Mouse (Mus musculus) CH12.LX (cell line): ENCODE data around the gene Sec24d. TPM values are rescaled to one million over a fixed set of nuclear protein-coding genes. Genes with fewer than 3 reads are reported as not detected.

Experiments used
- DNase-seq: peaks from one replicate; pipeline ENCODE4 v3.0.0-alpha.2; 2013; ENCODE audit errors: extremely low read depth
- H3K27ac ChIP-seq: 2 replicates; pipeline ENCODE4 v1.5.1; 2012; ENCODE audit warnings: low read depth, mild to moderate bottlenecking, control low read depth, moderate library complexity; ENCODE audit not compliant: insufficient read depth
- H3K27me3 ChIP-seq: replicated peaks from 2 replicates; pipeline ENCODE3; 2012; ENCODE audit warnings: inconsistent platforms
- H3K36me3 ChIP-seq, 2 experiments: replicated peaks in 1 of 2; 2 replicates each; pipeline versions ENCODE3 to v1.6.1; 2012; ENCODE audit warnings: inconsistent platforms in 1 of 2, low read length in 1 of 2, mild to moderate bottlenecking in 1 of 2, mixed read lengths in 1 of 2, moderate library complexity in 1 of 2; ENCODE audit not compliant: control insufficient read depth in 1 of 2, insufficient read depth in 1 of 2
- H3K4me1 ChIP-seq, 2 experiments: 2 replicates each; pipeline ENCODE4 v1.6.1; 2012; ENCODE audit warnings: inconsistent platforms in 1 of 2, moderate library complexity in 1 of 2; ENCODE audit not compliant: insufficient read depth in 2 of 2, control insufficient read depth in 1 of 2
- H3K4me2 ChIP-seq: 2 replicates; pipeline ENCODE4 v1.6.1; 2012; ENCODE audit warnings: low read depth, mild to moderate bottlenecking, control low read depth; ENCODE audit not compliant: poor library complexity, insufficient read depth, severe bottlenecking
- H3K4me3 ChIP-seq, 3 experiments: fragments of 150-350 bp in 1 of 3; sonication (generic) in 1 of 3; replicated peaks in 1 of 3; 2 replicates each; pipeline versions ENCODE3 to v1.5.1; 2011 to 2012; ENCODE audit warnings: low read depth in 2 of 3, low read length in 2 of 3, mild to moderate bottlenecking in 2 of 3, moderate library complexity in 2 of 3, control low read depth in 1 of 3, improper control_type of control experiment in 1 of 3, inconsistent platforms in 1 of 3, mixed read lengths in 1 of 3; ENCODE audit not compliant: poor library complexity in 1 of 3
- H3K79me2 ChIP-seq: replicated peaks from 2 replicates; pipeline ENCODE4 v1.6.1; 2012; ENCODE audit warnings: mild to moderate bottlenecking, moderate library complexity; ENCODE audit not compliant: control insufficient read depth, poor library complexity, insufficient read depth, severe bottlenecking; ENCODE audit errors: extremely low read depth
- H3K9ac ChIP-seq: 2 replicates; pipeline ENCODE4 v1.6.1; 2012; ENCODE audit warnings: low read depth, mild to moderate bottlenecking, control low read depth, moderate library complexity; ENCODE audit not compliant: insufficient read depth
- H3K9me3 ChIP-seq: replicated peaks from 2 replicates; pipeline ENCODE3; 2012; ENCODE audit warnings: low read length, inconsistent platforms, mixed read lengths
- CHD1 ChIP-seq: IDR thresholded peaks from 2 replicates; pipeline ENCODE4 v1.6.1; 2012; ENCODE audit warnings: low read depth, low read length, improper control_type of control experiment, inconsistent platforms
- E2F4 ChIP-seq: IDR thresholded peaks from 2 replicates; pipeline ENCODE4 v1.6.1; 2011; ENCODE audit warnings: low read depth, low read length, improper control_type of control experiment; ENCODE audit not compliant: insufficient replicate concordance
- ELF1 ChIP-seq: IDR thresholded peaks from 2 replicates; pipeline ENCODE4 v1.6.1; 2014; ENCODE audit warnings: low read depth, mild to moderate bottlenecking, inconsistent platforms, low read length, improper control_type of control experiment
- EP300 ChIP-seq: IDR thresholded peaks from 2 replicates; pipeline ENCODE4 v1.6.1; 2011; ENCODE audit warnings: low read length, improper control_type of control experiment
- ETS1 ChIP-seq: conservative IDR thresholded peaks from 2 replicates; pipeline ENCODE4 v1.6.1; 2012; ENCODE audit warnings: low read depth, mild to moderate bottlenecking, inconsistent platforms, low read length, improper control_type of control experiment, moderate library complexity
- GABPA ChIP-seq: IDR thresholded peaks from 2 replicates; pipeline ENCODE4 v1.6.1; 2012; ENCODE audit warnings: low read depth, low read length, improper control_type of control experiment, inconsistent platforms; ENCODE audit not compliant: insufficient replicate concordance
- JUND ChIP-seq: conservative IDR thresholded peaks from 2 replicates; pipeline ENCODE4 v1.6.1; 2011; ENCODE audit warnings: low read depth, low read length, improper control_type of control experiment
- MAFK ChIP-seq: IDR thresholded peaks from 2 replicates; pipeline ENCODE4 v1.6.1; 2011; ENCODE audit warnings: low read length, improper control_type of control experiment; ENCODE audit not compliant: insufficient replicate concordance
- MAZ ChIP-seq: IDR thresholded peaks from 2 replicates; pipeline ENCODE4 v1.6.1; 2012; ENCODE audit warnings: low read depth, mild to moderate bottlenecking, inconsistent platforms, low read length, improper control_type of control experiment, moderate library complexity
- MYC ChIP-seq: IDR thresholded peaks from 2 replicates; pipeline ENCODE4 v1.6.1; 2011; ENCODE audit warnings: low read depth, mild to moderate bottlenecking, improper control_type of control experiment, low read length
- NRF1 ChIP-seq: IDR thresholded peaks from 2 replicates; pipeline ENCODE4 v1.6.1; 2014; ENCODE audit warnings: low read depth, mild to moderate bottlenecking, inconsistent platforms, low read length, improper control_type of control experiment, moderate library complexity
- PAX5 ChIP-seq: IDR thresholded peaks from 2 replicates; pipeline ENCODE4 v1.6.1; 2012; ENCODE audit warnings: low read length, inconsistent platforms, mixed read lengths
- POLR2A ChIP-seq: IDR thresholded peaks from 2 replicates; pipeline ENCODE4 v1.6.1; 2011; ENCODE audit warnings: low read depth, mild to moderate bottlenecking, improper control_type of control experiment, low read length
- RAD21 ChIP-seq: IDR thresholded peaks from 2 replicates; pipeline ENCODE4 v1.6.1; 2011; ENCODE audit warnings: low read depth, mild to moderate bottlenecking, low read length, improper control_type of control experiment, moderate library complexity
- RCOR1 ChIP-seq: conservative IDR thresholded peaks from 2 replicates; pipeline ENCODE4 v1.6.1; 2012; ENCODE audit warnings: low read depth, mild to moderate bottlenecking, inconsistent platforms, low read length, improper control_type of control experiment
- SIN3A ChIP-seq: IDR thresholded peaks from 2 replicates; pipeline ENCODE4 v1.6.1; 2012; ENCODE audit warnings: low read length, improper control_type of control experiment, inconsistent platforms
- SMC3 ChIP-seq: IDR thresholded peaks from 2 replicates; pipeline ENCODE4 v1.6.1; 2011; ENCODE audit warnings: low read depth, low read length, improper control_type of control experiment
- TCF12 ChIP-seq: IDR thresholded peaks from 2 replicates; pipeline ENCODE4 v1.6.1; 2014; ENCODE audit warnings: low read depth, mild to moderate bottlenecking, inconsistent platforms, low read length, improper control_type of control experiment
- UBTF ChIP-seq: IDR thresholded peaks from 2 replicates; pipeline ENCODE4 v1.6.1; 2012; ENCODE audit warnings: low read depth, mild to moderate bottlenecking, inconsistent platforms, low read length, improper control_type of control experiment, moderate library complexity
- USF1 ChIP-seq: IDR thresholded peaks from 2 replicates; pipeline ENCODE4 v1.6.1; 2014; ENCODE audit warnings: low read depth, mild to moderate bottlenecking, inconsistent platforms, low read length, improper control_type of control experiment
- ZKSCAN1 ChIP-seq: IDR thresholded peaks from 2 replicates; pipeline ENCODE4 v1.6.1; 2012; ENCODE audit warnings: low read depth, inconsistent platforms, low read length, improper control_type of control experiment, borderline replicate concordance
- ZMIZ1 ChIP-seq: IDR thresholded peaks from 2 replicates; pipeline ENCODE4 v1.6.1; 2012; ENCODE audit warnings: low read depth, mild to moderate bottlenecking, inconsistent platforms, low read length, improper control_type of control experiment
- dilution Hi-C: fragments of 300-500 bp; cut with MboI; formaldehyde crosslinking; loops from 2 replicates; pipeline ENCODE4 v1.14.3; 2020; ENCODE audit warnings: low sequenced_read_pairs; ENCODE audit not compliant: extremely low pct_unique_long_range_greater_than_20kb, extremely low pct_ligation_motif_present
- in situ Hi-C: fragments of 300-500 bp; cut with MboI; formaldehyde crosslinking; loops from 3 replicates; pipeline ENCODE4 v1.14.3; 2019; ENCODE audit warnings: low sequenced_read_pairs, low pct_ligation_motif_present, low pct_unique_long_range_greater_than_20kb, mixed read lengths
- polyA plus RNA-seq: library from polyadenylated mRNA; unstranded; fragments of >175 nt; gene quantifications from 2 replicates; pipeline ENCODE4 v1.2.1, GENCODE M21; 2012; ENCODE audit warnings: low read depth; ENCODE audit not compliant: insufficient read length
- total RNA-seq, 2 experiments: library from RNA; depleted of rRNA; stranded (reverse); fragments of 300-350 nt in 1 of 2; fragments of >200 nt in 1 of 2; gene quantifications; 2 replicates each; pipeline ENCODE4 v1.2.3; 2012 to 2014

The Sec24d gene
- total and polyA plus RNA-seq, 3 experiments: 33.1 to 51.4 (median 45.8) TPM

GRCm38 (mm10) chr3:123237446-123237845 lies 29.8 kb upstream of the Sec24d start:
- Histone ChIP-seq H3K79me2 (no peaks in the 10 kb centered on the region), H3K27ac (no peak overlapping the region), H3K36me3 (no peaks in the 10 kb centered on the region), H3K9ac (no peak overlapping the region), H3K4me2 (no peak overlapping the region), H3K4me3 (no peak overlapping the region), H3K9me3 (no peaks in the 10 kb centered on the region), H3K27me3 (no peaks in the 10 kb centered on the region), H3K4me1 (peaks cover 2 to 9% of the 10 kb centered on the region in 2 experiments; a peak in 3 of 4 replicates)
- TF ChIP-seq ZKSCAN1 (no peak), TCF12 (no peak), CHD1 (no peak), EP300 (no peak), GABPA (no peak), MAZ (no peak), POLR2A (no peak), MAFK (no peak), USF1 (no peak), RCOR1 (no peak), SMC3 (no peak), RAD21 (no peak)
- no peak for DNase-seq
- dilution Hi-C loops (no loop called here), in situ Hi-C loops (loop anchor here (10.0 kb wide), 2 partner anchors 63 to 87 kb away; no protein-coding TSS in a partner anchor)

GRCm38 (mm10) chr3:123244376-123244775 lies 22.9 kb upstream of the Sec24d start:
- dilution Hi-C loops: no loop called here
- Histone ChIP-seq H3K9me3 (no peaks in the 10 kb centered on the region), H3K36me3 (no peaks in the 10 kb centered on the region), H3K9ac (no peak overlapping the region), H3K79me2 (no peaks in the 10 kb centered on the region), H3K27ac (no peak overlapping the region), H3K4me1 (no peaks in the 10 kb centered on the region), H3K4me3 (no peak overlapping the region), H3K4me2 (no peak overlapping the region), H3K27me3 (no peaks in the 10 kb centered on the region)
- no peak for DNase-seq
- in situ Hi-C loops: no loop called here
- TF ChIP-seq ELF1: no peak
- TF ChIP-seq UBTF: no peak
- TF ChIP-seq NRF1: no peak
- TF ChIP-seq SMC3: no peak
- no peak for TF ChIP-seq ZMIZ1
- no peak for TF ChIP-seq EP300
- no peak for TF ChIP-seq RAD21
- no peak for TF ChIP-seq POLR2A
- no peak for TF ChIP-seq ETS1
- TF ChIP-seq USF1: no peak
- TF ChIP-seq PAX5: no peak
- no peak for TF ChIP-seq GABPA
- TF ChIP-seq MYC: no peak
- TF ChIP-seq JUND: no peak
- no peak for TF ChIP-seq E2F4
- no peak for TF ChIP-seq SIN3A
